Mouse (Mus musculus) testis, postnatal 10 days (tissue): Measurements from ENCODE around the gene Skil.

Source experiments
- DNase-seq: peaks from one replicate; pipeline ENCODE4 v3.0.0; 2021; ENCODE audit warnings: low spot score

The Skil gene

DNA sequence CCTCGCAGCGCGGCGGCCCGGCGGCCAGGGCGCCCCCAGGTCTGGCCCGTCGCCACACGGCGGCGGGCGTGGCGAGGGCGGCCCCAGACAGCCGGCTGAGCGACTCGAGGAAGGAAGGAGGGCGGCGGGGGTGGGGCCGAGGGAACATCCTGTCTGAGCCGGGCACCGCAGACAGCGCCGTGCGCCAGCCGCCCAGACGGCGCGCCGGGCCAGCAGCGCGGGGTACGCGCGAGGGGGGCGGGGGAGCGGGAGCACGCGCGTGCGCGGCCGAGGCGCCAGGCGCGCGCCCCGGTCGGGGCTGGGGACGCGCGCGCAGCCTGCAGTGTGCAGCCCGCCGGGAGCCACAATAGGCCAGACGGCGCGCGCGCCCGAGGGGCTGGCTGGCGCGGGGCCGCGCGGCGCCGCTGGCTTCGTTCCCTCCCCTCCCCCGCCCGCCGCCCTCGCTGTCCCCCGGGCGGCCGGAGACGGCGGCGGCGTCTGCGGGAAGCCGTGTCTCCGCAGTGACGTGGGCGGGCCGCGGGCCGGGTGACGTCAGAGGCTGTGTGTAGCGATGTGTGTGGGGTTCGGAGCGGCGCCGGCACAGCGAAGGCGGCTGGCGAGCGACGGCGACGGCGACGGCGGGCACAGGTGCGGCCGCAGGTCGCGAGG lies at the start of gene Skil:
TSS of gene Skil (plus strand) at position 528 of the 648 bp plus-strand sequence.
- peak; percentile 95 for DNase-seq

DNA sequence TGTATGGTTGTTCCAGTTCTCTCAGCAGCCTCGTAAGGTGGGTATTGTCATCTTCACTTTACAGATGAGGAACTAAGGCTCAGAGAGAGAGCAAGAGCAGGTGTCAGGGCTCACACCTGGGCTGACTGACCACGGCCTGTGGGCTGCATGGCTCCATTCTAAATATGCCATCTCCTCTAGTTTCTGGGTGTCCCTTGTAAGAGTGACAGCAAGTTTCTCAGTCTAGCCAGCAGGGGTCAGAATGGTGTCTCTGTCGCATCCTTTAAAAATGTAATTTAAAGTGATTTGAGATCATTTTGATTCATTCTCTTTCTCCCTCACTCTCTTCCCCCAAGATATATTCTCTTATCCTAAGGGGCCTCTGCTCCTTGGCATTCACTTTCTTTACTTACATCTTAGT lies 47.6 kb upstream of the Skil start:
- DNase-seq: no peak

DNA sequence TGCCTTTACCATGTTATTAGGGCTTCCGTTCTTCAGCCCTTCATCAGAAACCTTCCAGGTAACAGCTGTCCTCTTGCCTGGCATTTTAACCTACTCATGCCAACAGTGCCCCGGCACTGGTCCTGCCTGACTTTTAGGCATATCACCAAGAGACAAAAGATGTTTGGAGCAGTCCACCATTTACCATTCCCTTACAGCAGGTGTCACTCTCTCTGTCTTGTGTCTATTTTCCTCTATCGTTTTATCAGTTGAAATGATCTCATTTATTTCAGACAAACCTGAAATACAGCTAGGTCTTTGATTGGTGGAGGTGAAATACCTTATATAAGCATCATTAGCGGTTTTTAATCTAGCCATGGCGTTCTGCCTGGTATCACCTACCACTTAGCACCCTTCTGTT lies 45.8 kb upstream of the Skil start:
- no peak for DNase-seq

DNA sequence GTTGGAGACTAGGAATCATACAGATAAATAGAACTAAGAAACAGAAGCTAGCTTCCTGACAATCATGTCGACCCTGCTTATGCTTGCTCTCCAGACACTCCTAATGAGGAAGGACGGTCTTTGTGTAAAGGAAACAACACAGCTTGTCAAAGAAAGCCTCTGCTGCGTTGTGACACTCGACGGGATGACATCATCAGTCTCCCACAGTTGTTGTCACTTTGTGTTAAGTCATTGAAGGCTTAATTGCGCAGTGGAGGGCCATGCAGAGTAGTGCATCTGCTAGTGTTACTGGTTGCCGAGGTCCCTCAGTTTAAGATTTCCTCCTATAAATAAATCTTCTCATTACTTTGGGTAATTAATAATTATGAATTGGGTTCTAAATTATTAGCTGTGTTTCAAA lies 44.5 kb upstream of the Skil start:
- DNase-seq: no peak

DNA sequence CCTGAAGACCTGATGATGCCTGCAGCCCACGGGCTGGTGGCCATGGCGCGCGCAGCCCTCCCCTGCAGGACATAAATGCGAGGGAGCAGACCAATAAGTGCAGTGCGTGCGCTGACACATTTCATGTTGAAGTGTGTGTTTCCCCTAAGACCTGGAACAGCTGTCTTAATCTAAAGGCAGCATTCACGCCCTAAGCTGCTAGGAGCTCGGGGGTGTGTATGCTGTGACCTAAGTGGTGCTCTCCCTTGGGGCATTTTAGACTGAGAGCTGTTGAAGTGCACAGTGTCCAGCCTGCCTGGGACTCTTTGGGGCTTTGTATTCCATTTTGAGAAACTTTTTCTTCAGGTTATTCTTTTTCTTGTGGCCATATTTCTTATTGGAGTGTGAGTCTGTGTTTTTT lies 43.1 kb upstream of the Skil start:
- DNase-seq: no peak

DNA sequence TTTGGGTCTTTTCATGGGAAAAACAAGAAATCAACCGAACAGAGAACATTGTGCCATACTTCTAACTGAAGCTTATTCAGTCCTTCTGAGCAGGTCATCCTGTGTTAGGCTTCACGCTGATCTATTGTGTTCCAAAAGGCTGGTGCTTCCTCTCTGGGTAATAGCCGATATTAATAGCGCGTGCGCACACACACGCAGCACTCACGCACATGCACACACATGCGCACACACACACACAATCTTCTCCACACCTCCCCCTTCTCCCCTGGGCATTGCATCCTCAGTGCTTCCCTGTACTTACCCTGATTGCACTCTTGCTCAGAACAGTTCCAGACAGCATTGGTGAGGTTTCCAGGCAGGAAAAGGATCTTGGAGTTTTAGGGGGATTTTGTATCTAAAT lies 41.7 kb upstream of the Skil start:
- DNase-seq: no peak

DNA sequence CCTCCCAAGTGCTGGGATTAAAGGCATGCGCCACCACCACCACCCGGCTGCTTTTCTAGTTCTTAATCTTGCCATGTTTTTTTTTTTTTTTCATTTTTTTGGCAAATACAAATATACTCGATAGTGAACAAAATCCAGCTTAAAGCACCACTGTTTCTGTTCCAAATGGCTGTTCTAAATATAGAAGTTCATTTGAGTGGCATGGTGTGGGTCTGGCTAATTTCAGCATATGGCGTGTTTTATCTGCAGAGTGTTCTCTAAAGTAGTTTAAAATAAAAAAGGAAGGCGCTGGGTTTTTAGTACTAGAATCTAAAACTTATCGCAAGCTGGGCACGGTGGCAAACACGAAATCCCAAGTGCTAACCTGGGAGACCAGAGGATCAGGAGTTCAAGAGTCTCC lies 40.0 kb upstream of the Skil start:
- DNase-seq: no peak

DNA sequence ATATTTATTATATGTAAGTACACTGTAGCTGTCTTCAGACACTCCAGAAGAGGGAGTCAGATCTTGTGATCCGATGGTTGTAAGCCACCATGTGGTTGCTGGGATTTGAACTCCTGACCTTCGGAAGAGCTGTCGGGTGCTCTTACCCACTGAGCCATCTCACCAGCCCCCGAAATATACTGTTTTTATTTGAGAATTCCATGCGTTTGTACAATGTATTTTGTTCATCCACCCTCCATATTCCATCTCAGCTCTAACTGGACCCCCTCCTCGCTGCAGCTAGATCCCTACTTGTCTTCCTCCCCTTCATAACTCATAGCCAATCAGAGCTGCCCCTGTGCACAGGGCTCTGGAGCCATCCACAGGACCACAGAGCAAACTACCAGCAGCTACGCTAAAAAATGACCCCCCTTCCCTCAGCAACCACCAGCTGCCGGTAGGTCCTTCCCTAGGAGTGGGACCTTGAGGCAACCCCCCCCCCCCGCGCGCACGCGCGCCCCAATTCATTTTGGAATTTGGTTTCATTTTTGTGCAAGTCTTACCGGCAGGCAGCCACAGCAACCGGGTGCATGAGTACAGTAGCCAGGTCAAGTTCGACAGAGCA lies 38.7 kb upstream of the Skil start:
- peak; percentile 50 for DNase-seq

DNA sequence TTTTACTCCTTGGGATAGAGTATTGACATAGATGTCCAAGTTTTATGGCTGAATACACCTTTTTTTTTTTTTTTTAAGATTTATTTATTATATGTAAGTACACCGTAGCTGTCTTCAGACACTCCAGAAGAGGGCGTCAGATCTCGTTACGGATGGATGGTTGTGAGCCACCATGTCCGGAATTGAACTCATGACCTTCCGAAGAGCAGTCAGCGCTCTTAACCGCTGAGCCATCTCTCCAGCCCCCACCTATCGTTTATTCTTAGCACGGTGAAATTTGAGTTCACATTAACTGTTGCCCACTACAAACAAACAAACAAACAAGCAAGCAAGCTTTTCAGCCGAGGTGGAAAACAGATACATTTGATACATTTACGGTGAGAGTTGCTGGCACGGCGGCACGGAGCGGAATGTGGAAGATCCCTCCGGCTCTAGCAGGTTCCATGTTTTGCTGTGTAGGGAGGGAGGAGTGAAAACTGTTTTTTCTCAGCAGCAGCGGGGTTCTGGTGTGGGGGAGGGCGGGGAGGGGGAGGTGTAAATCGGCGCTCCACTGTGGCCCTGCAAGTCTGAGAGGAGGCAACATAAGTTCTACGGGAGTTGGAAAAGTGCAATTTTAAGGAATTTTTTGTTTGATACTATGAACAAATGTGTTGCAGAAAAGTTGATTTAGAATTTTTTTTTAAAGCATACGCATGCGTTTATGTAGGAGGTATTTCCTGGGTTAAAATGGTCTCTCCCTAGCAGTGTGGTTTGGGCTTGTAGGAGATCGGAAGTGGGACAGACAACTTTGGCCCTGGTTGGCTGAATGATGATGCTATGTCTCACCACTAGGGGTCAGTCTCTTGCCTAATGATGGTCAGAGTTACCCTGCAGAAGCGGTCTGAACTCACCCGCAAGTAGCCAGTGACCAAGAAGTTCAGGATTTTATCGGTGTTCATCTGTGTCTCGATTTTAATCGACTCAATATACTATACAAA lies 37.9 kb upstream of the Skil start:
- peak; percentile 74 for DNase-seq

DNA sequence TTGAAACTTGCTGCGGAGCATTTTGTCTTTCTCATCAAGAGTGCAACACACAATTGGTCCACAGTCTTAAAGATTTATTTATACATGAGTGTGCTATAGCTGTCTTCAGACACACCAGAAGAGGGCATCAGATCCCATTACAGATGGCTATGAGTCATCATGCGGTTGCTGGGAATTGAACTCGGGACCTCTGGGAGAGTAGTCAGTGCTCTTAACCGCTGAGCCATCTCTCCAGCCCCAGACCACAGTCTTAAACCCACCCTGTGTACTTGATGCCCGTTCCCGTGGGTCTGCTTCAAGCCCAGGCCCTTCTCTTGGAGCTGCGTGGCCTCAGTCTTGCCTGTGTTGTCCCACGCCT lies 34.1 kb upstream of the Skil start:
- no peak for DNase-seq

DNA sequence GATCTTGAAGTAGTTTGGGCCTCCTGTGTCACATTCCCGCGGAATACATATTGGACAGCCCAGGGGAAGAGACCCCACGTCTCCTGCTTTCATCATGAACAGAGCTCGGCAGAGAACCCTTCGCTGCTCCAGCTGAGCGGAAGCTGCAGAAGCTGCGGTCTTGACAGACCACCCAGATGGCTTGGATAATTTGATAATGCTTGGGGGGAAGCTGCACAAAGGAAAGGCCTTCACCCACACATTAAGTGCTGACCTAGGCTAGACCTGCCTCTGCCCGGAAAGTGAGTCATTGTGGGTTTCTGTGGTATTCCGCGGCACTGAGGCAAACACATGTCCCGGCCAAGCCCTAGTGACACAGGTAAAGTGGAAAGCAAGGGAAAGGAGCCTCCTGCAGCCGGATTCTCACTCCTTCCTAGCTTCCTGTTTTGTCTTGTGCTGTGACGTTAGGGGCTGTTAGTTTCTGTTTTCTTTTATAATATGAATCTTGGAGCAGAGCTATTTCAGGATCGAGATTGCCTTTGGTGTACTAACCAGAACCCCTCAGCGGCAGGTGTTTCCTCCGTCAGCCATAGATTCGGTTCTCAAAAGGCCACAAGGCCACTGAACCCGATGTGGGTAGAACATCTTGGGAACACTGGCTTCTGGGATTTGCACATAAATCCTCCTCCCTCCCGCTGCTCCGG lies 33.6 kb upstream of the Skil start:
- no peak for DNase-seq

DNA sequence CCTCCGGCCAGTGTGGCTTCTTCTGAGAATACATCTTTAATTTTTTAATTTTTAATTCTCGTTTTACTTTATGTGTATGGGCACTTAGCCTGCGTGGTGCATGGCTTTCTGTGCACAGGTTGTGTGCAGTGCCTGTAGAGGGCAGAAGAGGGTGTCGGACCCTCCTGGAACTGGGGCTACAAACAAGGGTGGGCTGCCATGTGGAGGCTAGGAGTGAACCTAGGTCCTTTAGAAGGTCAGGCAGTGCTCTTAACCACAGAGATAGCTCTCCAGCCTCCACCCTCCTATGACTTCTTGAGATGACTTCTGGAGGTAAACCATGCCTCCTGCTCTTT lies 33.1 kb upstream of the Skil start:
- DNase-seq: no peak

DNA sequence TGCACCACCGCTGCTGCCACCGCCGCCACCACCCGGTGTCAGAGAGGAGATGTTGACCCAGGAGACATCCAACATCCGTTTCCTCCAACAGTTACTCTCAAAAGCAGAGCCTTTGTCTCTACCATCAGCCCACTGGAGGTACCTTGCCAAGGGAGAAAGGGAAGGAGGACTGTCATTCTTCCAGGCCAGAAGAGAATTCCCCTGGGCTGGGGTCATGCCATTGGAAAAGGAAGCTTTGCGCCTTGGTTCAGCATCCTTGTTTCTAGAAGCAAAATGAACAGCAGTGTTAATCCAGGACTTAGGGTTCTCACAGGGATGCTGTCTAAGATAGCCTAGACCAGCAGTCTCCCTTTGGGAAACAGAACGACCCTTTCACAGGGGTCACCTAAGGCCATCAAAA lies 32.5 kb upstream of the Skil start:
- DNase-seq: no peak

DNA sequence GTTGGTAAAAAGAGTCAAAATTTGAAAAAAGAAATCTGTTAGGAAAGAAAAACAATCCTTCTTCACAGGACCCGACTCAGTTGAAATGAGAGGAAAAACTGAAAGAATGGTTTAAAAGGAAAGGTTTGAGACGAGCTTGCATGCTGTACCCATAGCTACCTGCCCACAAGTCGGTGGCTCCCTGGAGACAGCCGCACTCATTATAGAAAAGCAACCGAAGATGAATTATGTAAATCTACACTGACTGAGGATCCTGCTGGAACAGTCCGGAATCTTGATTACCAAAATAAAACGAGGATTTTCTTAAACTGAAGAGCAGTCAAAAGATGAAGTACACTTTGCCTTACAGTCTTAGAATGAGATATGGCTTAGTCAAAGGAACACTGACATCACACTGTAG lies 26.4 kb upstream of the Skil start:
- DNase-seq: no peak

DNA sequence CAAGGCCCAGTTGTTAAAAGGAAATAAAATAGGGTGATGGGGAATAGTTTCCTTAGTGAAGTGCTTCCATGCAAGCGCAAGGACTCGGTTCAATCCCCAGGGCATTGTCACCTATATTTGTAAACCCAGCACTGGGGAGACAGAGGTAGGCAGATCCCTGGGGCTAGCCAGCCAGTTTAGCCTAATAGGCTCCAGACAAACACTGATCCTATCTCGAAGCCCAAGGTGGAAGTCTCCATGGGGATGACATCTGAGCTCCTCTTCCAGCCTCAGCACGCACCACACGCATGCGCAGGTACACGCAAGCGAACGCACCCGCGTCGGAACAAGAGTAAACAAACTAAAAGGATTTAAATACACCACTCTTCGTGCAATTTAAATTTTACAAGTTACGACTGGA lies 23.1 kb upstream of the Skil start:
- no peak for DNase-seq

DNA sequence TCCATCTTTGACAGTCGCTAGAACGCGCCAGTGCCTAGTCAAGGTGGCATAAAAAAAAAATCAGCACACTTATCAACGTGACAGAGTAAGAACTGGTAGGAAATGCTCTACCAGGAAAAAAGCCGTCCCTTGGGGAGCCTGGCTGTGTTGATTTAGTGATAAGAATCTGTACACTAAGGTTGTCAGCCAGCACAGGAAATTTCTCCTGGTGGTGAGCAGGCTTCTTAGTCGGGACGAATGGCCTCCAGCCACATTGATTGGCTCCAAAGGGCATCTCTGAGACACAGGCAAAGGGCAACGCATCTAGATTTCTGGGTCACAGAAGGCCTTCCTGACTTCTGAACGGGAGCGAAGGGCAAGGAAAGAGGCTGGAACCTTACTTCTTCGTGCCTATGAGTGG lies 19.1 kb upstream of the Skil start:
- no peak for DNase-seq

DNA sequence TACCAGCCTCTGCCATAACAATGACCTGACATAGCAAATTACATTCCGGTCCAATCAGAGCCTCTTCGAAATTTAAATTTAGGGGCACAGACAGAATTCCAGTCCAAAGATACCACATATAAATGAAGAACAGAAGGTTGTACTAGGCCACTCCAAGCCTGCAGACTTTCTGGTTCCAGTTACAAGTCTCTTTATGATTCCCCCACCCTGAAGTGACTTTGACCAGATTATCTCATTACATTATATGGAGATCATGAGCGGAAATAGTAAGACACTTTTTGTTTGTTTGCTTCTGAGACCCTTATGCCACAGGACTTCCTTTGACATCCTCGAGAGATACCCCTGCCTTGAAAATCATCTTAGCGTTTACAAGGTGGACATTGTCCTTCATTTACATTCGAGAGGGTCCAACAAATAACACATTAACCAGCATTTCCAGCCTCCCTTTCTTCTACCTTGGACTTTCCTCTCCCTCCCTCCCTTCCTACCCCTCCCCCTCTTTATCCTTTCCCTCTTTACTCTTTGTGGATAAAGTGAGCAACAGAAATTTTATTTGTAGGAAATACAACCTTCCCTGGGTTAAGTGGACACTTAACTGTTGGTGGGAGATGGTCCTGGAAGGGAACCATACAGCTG lies 17.7 kb upstream of the Skil start:
- DNase-seq: no peak

DNA sequence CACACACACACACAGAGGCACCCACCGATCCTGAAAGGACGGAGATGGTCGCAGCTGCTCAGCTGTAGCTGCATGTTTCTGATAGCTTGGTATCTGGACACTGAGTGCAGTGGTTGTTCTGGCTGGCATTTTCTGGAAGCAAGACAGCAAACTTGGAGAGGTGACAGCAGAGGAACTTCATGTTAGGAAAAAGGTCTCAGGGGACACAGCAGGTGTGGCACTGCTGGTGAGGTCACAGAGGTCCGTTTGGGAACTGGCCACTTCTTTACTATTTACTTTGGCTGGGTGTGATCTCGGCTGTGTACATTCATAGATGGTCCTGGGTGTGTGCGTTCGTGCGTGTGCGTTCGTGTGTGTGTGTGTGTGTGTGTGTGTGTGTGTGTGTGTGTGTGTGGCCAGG lies 15.4 kb upstream of the Skil start:
- no peak for DNase-seq

DNA sequence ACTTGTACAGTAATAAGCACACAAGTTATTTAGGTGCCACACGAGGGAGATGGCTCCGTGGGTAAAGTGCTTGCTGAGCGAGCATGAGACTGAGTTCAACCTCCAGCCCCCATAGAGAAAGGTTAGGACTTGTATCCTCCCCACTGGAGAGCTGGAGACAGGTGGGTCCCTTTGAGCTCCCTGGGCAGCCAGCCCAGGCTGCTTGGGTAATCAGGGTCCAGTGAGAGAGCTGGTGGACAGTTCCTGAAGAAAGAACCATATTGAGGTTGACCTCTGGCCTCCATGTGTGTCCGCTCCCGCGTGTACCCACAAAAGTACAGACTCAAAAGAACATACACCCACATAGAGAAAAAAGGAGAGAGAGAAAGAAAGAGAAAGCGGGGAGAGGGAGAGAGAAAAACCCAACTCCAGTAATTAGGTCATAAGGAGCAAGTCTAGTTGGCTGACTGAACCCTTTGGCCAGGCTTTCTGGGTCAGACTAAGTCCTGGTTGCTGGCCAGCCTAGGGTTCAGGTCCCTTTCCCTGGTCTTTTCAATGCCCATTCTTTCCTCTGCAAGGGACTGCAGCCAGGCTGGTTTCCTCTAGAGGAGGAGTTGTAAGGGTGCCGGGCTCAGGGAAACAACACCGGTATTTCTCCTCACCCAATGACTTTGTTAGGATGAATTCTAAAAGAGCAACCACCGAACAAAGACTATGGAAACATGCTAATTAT lies 13.9 kb upstream of the Skil start:
- DNase-seq: no peak

DNA sequence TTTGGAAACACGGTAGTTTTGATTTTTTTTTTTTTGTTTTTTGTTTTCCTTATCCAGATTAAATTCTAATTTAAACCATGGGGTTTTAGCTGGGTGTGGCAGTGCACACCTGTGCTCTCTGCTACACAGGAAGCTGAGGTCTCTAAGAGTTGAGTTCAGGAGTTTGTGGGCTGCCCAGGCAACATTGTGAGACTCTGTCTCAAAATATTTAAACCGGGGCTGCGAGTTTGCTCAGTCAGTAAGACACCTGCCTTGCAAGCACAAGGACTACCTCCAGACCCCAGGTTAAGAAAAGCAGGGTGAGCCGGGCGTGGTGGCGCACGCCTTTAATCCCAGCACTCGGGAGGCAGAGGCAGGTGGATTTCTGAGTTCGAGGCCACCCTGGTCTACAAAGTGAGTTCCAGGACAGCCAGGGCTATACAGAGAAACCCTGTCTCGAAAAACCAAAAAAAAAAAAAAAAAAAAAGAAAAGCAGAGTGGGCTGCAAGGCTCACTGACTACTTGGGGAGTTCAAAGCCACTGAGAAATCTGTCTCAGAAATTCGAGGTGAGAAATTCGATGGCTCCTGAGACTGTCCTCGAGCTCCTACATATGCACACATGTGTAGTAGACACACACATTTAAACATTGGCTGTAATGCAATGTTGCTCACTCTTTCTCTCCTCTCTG lies 11.9 kb upstream of the Skil start:
- DNase-seq: no peak
